Mouse (Mus musculus) CD4-positive helper T cell, adult 2 months (primary cell): ENCODE measurements around the gene Gm28048.
A peak's percentile ranks its signal among the peaks of the same experiment; 100 is the strongest.

Experiments used
- DNase-seq: peaks from one replicate; pipeline ENCODE4 v3.0.0-alpha.2; 2012; ENCODE audit warnings: low read depth, missing footprints, low spot score

Gene Gm28048

DNA sequence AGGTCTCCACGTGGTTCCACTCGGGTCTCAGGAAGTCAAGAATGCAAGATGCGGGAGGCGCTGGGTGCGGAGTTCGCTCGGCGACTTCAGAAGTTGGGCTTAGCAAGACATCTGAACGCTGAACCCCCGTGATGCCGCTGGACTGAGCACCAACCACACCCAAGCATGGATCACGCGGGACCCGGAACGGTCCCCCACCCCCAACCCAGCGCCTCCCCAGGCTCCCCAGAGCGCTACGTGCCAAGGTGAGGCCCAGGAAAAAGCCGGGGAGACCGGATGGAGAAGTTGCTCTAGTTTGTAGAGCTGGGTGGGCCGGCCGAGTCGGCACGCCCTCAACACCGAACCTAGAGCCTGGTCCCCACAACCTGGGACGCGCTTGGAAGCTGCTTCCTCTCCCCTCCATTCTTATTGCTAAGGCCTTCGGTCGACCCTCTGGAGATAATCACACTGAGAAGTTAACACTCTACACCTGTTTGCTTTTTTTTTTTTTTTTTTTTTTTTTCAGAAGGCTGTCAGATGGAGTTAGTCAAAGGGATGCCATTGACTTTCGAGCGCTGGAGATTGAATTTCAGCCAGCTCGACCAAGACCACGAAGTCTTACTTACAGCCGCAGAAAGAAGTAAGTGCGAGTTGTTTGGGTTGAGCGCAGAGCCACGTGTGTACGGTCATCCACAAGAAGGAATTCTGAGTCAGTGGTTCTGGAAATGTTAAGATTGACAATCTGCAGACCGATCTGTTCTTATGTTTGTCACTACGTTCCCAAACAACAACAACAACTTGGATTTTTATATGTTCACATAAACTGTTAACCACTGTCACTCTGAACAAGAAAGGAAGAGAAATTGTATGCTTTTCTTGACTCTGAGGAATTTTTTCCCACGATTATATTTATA, 121.3 kb downstream of the Gm28048 start, which contains the start of gene B3gnt2:
B3gnt2 (minus strand) TSS at position 627 of the 893 bp plus-strand sequence.
- DNase-seq: peak; percentile 80

DNA sequence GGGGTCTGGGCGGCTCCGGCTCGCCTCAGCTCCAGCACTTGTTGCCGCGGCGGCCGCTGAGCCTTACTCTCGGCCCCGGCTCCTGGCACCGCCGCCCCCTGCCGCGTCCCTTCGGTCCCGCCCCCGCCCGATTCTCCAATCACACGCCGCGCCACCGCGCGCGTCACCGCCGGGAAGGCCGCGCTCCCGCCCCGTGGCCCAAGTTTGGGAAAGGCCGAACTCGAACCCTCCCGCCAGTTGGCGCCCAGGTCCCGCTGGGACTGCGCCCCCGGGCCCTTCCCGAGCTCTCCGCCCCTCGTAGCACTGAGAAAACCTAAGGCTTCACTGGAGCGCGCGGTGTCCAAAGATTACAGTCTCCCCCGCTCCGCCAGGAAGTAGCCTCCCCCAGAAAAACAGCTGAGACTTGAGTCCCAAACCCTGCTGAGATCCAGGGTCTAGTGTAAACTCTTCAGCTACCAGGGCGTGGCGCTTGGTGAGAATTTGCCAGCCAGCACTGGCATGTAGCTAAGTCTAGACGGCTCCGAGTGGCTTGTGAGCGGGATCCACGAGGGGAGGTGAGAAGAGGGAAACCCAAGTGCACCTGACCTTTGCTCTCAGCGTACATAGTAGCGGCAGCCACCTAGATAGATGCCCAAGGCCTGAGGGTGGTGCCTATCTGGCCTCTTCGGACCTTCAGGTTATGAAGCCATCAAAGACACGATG, 122.1 kb downstream of the Gm28048 start:
- DNase-seq: peak; percentile 91

DNA sequence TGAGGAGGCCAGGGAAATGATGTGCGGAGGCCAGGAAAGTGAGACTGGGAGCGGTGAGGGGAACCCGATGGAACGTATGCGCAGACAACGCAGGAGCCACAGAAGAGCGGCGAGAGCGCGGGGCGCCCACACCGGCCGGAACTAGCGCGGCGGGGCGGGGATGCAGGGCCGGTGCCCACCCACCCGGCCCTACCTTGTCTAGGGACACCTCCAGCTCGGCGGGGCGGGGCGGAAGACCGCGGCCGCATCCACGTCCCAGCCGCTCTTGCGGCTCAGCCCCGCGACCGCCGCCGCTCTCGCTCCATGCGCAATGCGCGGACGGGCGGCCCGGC, 122.6 kb downstream of the Gm28048 start:
- DNase-seq: no peak

DNA sequence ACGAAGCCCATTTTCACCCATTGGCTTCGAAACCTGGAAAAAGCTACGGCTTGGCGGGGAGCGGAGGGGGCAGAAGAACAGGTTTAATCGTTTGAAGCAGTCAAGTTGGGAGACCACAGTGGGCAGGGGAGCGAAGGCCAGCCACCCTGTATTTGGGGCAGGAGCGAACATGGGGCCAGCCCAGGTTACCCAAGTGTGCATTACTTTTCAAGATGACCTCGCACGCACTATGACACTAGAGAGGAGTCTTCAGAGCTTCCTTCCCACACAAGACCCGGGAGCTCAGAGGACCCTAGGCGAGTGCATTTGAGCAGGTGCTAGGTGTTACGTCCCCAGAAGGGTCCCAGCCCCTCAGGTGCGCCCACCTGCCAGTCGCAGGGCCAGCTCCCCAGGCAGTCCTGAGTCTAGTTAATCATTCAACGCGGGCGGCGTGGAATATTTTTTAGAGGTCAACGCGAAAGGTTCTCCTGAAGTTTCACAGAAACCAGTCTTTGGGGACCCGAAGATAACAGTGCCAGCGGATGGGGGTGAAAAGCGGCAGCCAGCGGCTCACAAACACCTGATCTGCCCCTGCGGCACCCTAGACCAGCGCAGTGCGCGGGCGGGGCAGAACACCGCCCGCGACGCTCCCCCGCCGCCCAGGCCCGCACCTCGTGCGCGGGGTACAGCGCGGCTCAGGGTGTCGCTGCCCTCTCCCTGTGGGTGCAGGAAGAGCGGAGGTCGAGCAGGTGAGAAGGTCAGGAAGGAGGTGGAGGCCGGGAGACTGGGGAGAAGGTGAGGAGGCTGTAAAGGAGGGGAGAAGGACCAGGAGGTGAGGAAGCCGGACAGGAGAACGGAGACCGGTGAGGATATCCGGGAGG, 123.2 kb downstream of the Gm28048 start:
- DNase-seq: peak; percentile 76

DNA sequence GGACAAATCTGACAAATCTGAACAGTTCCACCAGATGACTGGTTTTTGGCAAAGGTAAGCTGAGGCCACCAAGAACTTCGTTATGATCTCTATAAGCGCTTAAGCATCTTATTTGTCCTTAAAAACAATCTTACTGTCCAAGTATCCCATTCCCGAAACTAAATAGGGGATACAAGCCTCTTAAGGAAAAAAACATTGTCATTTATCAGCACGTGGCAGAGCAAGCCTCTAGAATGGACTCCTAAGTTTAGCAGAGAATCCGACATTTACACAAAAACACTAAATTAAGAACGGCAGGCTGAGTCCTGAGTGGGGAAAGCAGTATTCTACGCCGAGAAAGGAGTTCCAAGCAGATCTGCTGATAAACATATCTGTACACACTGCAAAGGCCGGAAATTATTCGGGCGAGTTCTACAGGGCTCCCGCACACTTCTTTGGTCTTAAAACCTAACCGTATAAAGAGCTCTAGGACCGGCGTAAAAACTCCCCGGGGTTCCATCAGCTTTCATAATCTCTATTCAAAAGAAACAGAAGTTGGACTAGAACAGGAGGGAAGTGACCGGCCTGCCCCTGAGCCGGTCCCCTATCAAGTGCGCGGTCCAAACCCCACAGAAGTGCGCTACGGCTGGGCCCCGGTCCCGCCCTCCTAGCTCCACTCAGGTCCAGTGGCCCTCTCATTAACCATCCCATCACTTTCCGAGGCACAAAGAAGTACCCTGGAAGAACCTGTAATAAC, 124.0 kb downstream of the Gm28048 start:
- DNase-seq: peak; percentile 55

DNA sequence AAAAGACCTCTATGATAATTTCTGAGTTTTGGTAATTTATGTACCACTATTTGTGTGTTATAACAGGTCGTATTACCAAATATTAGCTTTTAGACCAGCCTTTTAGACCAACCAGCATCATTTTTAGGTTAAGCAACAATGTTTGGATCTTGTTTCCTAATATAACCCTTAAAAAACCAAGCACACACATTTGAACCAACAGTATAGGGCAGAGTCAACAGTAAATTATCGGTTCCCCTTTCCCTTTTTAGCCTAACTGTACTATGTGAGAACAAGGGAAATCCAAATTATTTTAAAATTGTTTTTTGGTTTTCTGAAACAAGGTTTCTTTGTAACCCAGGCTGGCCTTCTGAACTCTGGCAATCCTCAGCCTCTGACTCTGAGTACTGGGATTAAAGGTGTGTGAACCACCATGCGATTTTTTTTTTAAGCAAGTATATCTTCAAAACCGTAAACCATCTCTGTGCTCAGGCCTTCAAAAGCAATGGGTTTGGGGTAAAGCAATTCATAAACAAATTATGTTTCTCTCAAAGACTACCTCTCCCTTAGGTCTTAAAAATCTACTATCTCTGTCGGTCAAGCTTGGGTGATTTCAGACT, 124.7 kb downstream of the Gm28048 start:
- DNase-seq: no peak

DNA sequence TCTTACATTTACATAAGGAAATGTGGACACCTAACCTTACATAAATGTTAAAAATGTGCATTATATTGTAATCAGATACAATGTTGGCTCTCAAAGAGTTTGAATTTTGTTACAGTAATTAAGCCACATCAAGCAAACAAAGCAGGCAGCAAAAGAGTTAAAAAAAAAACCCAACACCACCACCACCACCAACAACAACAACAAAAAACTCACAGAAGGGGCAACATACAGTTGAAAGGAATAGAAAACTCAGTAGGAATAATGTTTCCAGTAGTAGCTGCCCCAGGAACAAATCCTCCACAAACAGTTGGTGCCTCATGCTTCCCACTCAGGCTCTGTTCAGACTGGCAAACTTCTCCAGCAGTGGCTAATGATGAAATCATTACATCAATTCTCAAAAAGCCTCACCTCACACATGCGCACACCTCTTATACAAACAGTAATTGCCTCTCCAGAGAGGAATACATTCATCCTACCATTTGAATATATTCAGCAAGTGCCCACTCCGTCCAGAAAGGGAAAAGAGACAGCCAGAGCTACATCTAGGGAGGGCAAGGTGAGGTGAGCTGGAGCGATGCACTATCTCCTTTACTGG, 125.4 kb downstream of the Gm28048 start:
- peak; percentile 28 for DNase-seq

DNA sequence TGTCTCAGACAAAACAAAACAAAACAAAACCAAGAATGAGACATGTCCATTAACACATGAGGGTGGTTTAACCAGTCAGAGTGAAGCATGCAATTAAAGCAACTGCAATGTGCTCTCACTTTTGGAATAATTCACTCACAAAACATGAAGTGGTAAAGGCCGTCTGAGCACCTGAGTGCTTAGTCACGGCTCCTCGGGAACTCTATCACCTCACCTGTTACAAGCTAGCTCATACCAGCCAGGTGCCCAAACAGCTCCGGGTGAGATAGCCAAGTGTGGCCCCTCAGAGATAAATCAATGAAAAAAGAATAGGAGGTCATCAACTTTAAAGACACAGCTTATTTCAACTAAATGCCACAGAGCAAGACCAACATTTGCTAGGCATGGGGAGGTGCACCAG, 127.3 kb downstream of the Gm28048 start:
- no peak for DNase-seq

DNA sequence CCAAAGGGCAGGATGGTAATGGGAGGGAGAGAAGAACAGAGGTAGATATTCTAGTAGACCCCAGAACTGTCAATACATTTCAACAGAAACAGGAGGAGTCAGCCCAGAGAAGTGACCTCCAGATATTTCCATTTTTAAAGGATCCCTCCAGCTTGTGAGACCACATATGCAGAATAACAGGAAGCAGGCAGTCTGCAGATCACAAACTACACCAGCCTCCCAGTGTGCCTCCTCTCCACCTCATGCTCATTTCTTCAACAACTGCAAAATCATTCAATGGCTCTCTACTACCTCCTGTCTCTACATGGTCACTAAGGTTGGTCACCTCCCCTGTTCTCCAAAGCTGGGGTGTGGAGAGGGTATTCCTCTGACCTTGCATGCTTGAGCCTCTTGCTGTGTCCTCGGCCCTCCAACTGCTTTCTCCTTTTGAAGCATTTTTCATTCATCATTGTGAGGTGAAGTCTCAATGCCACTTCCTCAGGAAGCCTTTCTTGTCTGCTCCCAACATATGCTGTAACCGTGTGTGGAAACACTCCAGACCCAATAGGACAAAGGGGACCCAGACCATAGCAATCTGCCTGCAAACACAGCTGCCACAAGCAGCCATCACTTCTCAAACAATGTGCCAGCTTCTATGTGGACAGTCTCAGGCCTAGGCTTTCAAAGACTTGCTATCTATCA, 128.3 kb downstream of the Gm28048 start:
- DNase-seq: peak; percentile 65

DNA sequence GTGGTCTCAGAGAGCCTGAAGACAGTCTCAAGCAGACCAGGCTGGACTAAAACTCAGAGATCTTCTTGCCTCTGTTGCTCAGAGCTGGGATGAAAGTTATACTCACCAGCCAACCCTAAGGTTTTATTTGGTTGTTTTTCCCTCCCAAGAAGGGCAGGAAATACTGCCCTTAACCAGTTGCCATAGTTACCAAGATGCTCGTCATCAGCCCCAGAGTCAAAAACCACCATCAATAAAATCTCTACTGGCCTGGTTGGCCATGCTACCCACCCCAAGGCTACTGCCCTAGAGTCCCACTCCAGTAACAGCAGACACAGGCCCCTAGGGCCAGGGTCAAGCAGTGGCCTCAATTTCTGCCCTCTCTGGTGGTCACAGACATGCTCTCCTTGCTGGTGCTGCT, 129.4 kb downstream of the Gm28048 start:
- DNase-seq: peak; percentile 82

DNA sequence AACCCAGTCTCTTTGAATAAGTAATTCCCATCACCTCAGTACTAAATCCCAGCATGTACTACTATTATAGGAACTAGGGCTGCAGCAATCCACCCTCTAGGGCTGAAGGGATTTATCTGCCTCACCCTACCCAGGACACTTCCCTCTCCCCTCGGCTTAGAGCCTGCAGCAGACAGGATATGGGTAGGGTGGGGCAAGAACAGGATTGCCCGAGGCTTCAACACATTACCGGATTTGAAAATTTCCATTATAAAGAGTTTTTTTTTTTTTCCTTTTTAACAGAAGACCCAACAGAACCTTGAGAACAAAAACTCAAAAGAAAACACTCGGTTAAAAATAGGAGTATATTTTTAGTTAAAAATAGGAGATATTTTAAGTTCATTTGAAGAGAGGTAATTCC, 130.5 kb downstream of the Gm28048 start:
- DNase-seq: peak; percentile 68

DNA sequence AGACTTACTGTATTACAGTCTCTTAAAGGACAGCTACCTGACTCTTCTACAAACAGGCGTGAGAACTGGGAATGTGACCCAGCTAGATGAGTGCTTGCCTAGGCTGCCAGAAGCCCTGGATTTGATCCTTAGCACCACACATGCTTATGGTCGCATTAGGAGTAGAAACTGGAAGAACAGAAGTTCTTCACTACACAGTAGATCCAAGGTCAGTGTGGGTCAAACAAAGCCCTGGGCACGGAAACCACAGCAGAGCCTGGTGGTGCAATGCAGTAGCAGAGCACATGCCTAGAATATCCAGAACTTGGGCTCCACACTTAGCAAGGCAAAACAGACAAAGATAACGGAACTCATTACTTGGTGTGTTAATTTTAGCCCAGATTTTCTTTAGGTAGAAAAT, 131.8 kb downstream of the Gm28048 start:
- DNase-seq: no peak

DNA sequence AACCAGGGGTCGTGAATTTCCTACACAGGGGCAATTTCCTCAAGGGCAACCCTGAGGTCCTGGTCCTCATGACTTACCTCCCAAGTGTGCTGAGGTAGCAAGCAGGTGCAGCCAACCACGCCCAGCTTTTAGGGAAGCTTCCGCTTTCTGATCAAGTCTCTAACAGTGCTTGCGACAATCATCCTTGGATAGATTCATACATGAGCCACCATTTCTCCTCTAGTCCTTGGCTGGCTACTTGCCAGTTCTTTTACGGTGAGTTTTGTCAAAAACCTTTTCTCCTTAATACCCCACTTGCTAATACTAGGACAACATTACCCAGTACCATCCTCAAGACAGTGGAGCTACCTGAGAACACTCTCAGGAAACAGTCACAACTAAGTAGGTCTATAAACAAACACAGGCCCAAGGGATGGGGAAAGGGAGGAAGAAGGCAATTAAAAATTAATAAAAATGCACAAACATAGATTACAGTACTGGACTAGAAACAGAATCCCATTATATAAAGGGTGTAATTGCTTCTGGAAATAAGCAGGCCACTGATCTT, 133.2 kb downstream of the Gm28048 start:
- DNase-seq: peak; percentile 60

DNA sequence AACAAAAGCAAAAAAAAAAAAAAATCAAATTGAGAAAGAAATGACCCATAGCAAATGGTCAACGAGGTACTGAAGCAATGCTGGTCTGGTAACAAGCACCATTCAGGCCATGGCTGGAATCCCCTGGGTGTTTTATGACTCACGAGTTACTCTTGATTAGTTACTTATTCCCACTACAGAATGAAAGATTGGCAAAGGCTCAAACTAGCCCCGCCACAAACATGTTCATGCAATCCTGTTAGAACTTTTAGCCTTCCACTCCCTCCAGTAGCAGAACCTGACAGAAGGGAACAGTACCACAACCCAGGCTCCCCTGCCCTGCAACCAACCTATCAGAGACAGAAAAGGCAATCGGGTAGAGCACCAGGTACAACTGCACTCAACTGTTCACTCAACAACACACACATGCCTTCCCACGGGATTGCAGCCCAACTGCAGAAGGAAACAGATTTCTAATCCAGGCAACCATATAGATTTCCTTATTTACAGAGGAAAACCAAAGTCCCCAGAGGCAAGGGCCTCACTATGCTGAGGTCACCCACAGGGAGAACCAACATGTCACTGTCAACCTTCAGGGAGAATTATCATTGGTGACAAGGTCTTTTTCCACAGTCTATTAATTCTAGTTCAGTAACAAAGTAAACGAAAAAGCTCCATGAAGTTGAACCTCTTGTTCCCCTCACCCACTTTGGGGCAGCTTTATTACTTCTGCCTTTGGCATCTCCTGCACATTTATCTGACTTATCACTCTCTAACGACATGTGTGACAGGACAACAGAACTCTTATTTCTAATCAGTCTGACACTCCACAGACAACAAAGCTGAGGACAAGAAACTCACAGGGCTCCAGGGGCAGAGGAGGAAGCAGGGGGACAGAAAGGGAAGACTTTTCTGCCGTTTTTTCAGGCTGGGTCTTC, 133.9 kb downstream of the Gm28048 start:
- no peak for DNase-seq

DNA sequence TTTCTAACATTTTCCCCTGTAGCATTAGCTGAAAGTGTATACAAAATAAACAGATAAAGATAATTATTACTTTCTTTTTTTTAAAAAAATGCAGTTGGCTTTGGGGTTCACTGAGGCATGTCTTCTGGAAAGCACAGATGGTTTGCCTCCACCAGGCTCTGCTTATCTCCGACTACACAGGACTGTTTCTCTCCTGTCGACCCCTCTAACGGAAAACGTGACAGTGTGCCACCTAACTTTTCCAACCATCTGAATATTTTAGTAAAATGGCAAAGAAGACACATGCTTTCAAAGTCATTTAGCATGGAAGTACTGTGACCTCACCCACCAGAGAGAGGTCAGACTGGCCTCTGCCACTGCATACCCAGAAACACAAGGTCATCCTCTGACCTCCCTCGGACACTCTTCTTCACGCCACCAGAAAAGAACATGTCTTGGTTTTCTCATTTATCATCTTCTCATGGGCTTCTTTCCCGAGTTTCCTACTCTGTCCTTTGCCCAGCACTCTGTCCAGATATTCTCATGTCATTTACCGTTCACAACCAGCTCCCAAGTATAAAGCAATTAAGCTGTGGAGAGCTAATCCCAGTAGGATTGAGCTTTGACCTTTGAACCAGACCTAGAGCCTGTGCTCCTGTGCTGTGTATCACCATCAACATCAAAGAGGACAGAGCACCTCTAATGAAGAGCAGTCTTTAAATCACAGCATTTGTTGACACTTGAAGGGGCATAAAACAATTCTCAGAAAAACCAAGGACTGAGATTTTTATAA, 134.7 kb downstream of the Gm28048 start:
- no peak for DNase-seq

DNA sequence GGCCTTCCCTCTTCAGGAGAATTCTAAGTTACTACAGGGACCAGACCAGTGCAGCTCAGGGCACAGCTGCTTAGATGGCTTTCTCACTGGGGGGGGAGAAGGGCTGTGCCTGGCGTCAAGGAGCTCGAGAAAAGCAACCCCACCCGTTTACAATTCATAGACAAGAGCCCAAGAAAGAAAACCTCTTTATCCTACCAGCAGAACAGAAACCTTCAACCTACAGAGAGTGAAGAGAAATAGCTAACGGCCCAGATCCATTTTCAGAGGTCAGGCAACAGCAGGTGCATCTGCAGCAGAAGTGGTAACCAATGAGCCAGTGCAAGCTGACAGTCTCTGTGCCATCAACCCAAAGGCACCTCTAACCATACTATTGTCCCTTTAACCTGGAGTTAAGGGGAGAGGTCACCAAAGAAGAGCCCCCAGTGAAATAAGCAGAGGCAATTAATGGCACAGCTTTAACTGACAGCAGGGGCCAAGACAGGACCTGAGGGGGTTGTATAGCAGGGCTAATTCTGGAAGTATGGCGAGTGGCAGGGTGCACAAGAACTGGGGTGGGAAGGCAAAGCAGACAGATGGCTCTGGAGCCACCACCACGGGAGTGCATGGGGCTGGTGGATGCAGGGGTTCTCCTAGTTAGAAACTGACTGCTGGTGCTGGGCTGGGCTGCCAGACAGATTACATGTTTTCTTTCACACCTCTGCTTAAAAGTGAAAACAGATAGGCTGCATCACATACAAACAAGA, 135.6 kb downstream of the Gm28048 start:
- peak; percentile 46 for DNase-seq
